Mouse (Mus musculus) liver, embryonic 13.5 days (tissue): ENCODE results near the gene Efnb1. TPM values are rescaled to one million over a fixed set of nuclear protein-coding genes. Genes with fewer than 3 reads are reported as not detected.
"Not testable (repeated sequence)": the region's sequence is repeated elsewhere in the genome, so short reads cannot be mapped to it uniquely, and the experiment has no call there.

ENCODE experiments used
- ATAC-seq: fragments of 200-750 bp; cut with Nextera tagmentation; 2 replicates; pipeline ENCODE4 v1.8.0; 2017; ENCODE audit warnings: low read depth, mild to moderate bottlenecking, moderate number of reproducible peaks, moderate library complexity
- DNase-seq: peaks from one replicate; pipeline ENCODE4 v3.0.0; 2022
- H3K27ac ChIP-seq: fragments of 300-500 bp; sonication (generic); 2 replicates; pipeline ENCODE4 v1.5.1; 2015; ENCODE audit warnings: moderate library complexity, mild to moderate bottlenecking, inconsistent platforms
- H3K27me3 ChIP-seq: fragments of 300-500 bp; sonication (generic); 2 replicates; pipeline ENCODE4 v1.6.1; 2015; ENCODE audit warnings: mild to moderate bottlenecking, inconsistent platforms
- H3K36me3 ChIP-seq: fragments of 300-500 bp; sonication (generic); 2 replicates; pipeline ENCODE4 v1.6.1; 2015; ENCODE audit warnings: mild to moderate bottlenecking, inconsistent platforms
- H3K4me1 ChIP-seq: fragments of 300-500 bp; sonication (generic); replicated peaks from 2 replicates; pipeline ENCODE4 v1.6.1; 2015; ENCODE audit warnings: inconsistent platforms
- H3K4me2 ChIP-seq: fragments of 300-500 bp; sonication (generic); 2 replicates; pipeline ENCODE4 v1.6.1; 2015; ENCODE audit warnings: inconsistent platforms, mild to moderate bottlenecking, moderate library complexity
- H3K4me3 ChIP-seq: fragments of 300-500 bp; sonication (generic); replicated peaks from 2 replicates; pipeline ENCODE4 v1.5.1; 2015; ENCODE audit warnings: mild to moderate bottlenecking, inconsistent platforms
- H3K9ac ChIP-seq: fragments of 300-500 bp; sonication (generic); 2 replicates; pipeline ENCODE4 v1.6.1; 2015; ENCODE audit warnings: mild to moderate bottlenecking, inconsistent platforms
- H3K9me3 ChIP-seq: fragments of 300-500 bp; sonication (generic); replicated peaks from 2 replicates; pipeline ENCODE4 v1.6.1; 2016; ENCODE audit warnings: inconsistent platforms
- WGBS: fragments of 180-500 bp; shearing (Covaris S2); methylation state at CpG from one replicate; pipeline ENCODE4 v1.1.7; 2015; ENCODE audit not compliant: insufficient replicate concordance; 5-methylcytosine and 5-hydroxymethylcytosine counted together
- polyA plus RNA-seq: library from polyadenylated mRNA; unstranded; fragments of >200 nt; fragmentation: Nextera tagmentation; extraction: Ambion mirVana; gene quantifications from 2 replicates; pipeline ENCODE4 v1.2.1, GENCODE M21; 2015

The Efnb1 gene
- polyA plus RNA-seq, result 4.9 and 5.5 TPM in 2 replicates

DNA sequence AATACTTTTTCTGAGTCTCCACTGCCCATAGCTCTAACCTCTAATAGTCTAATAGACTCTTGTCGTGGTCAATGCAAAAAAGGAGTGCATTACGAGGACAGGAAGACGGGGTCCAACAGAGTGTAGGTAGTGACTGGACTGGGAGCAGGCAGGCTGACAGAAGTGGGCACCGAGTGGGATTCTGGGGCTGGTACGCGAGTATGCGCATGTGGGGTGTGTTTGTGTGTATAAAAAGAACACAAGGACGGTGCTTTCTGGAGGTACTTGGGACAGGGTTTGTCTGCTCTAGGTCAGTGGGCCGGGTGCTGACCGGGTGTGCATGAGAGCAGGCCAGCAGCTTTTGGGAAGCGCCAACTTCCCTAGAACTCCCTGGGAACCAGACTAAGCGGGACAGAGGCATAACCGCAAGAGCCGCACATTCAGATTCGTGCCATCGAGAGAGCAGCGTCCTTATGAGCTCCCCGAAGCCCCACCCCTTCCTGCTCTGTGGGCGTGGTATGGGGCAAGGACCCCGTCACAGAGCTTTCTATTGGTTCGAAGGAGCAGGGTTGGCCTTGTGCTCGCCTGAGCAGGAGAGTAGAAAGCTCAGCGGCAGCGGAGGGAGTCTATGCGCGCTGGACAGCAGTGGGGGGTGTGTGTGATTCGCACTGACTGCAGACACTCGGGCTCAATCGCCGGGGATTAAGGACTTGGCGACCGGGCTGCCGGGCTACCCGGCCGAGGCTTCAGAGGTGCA, at the start of gene Efnb1:
Efnb1 (plus strand) TSS at position 608 of the 736 bp plus-strand sequence.
- Histone ChIP-seq H3K27ac (no peak within 1 kb of the TSS), H3K27me3 (peaks cover 48% of the 10 kb centered on the region), H3K4me3 (peak within 1 kb of the TSS; percentile 57), H3K9me3 (no peaks in the 10 kb centered on the region), H3K4me2 (peak within 1 kb of the TSS; percentile 66), H3K9ac (peak within 1 kb of the TSS; percentile 60), H3K4me1 (no peaks in the 10 kb centered on the region; the same call in 1 of the 2 replicates), H3K36me3 (no peaks in the 10 kb centered on the region)
- DNase-seq, result peak; percentile 76
- WGBS, result 21% methylated on average over 35 of the region's 35 CpGs
- ATAC-seq, result peak; percentile 82

DNA sequence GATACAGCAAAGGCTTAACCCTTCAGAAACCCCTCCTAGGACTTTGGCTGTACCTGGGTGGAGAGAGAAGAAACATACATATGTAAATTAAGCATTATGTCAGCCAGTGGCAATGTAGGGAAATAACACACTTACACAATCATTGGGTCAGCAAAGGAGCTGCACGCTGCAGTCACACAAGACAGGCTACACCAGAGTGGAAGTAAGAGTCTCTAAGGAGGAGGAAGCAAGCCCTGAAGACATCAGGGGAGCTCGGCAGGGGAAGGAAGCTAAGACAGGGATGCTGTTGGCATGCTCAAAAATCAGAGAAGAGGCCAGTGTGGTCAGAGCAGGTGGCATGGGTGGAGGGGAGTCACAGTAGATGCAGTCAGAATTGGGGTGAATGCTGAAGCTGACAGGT, 43.2 kb upstream of the Efnb1 start:
- ATAC-seq, result no peak
- H3K27ac ChIP-seq, result no peak overlapping the region
- no peak for DNase-seq
- no peak overlapping the region for H3K4me2 ChIP-seq
- no peaks in the 10 kb centered on the region for H3K36me3 ChIP-seq
- peaks cover 15% of the 10 kb centered on the region; the same call in 1 of the 2 replicates for H3K27me3 ChIP-seq
- no peak overlapping the region for H3K4me3 ChIP-seq
- H3K4me1 ChIP-seq, result no peaks in the 10 kb centered on the region
- H3K9me3 ChIP-seq, result no peaks in the 10 kb centered on the region
- no peak overlapping the region for H3K9ac ChIP-seq
- 44% methylated on average over 2 of the region's 2 CpGs for WGBS

DNA sequence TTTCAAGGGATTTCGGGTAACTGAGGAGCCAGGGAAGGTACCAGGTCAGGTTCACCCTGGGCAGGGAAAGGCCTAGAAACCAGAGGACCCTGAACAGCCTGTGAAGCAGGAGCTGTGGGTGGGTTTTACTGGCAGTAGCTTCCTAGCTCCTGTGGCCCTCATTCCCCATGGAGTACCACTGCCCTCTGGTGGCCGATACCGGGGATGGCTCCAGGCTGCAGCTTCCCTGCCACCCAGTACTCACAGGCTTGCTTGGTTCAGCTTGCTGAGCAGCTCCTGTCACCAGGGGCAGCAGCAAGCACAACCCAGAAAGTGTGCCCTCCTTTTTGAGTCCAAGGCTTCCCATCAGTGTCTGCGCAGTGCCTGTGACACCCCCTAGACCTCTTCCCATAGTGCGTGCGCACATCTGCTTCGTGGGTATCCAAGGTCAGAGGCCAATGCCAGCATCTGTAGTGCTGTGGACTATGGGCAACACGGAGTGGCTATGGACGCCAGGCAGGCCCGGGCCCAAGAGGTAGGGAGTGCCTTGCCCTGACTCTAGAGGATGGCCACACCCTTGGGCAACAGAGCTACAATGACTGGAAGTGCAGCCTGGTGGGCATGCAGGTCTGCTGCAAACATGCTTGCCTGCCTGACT, 24.7 kb upstream of the Efnb1 start:
- H3K9me3 ChIP-seq, result not testable (repeated sequence)

DNA sequence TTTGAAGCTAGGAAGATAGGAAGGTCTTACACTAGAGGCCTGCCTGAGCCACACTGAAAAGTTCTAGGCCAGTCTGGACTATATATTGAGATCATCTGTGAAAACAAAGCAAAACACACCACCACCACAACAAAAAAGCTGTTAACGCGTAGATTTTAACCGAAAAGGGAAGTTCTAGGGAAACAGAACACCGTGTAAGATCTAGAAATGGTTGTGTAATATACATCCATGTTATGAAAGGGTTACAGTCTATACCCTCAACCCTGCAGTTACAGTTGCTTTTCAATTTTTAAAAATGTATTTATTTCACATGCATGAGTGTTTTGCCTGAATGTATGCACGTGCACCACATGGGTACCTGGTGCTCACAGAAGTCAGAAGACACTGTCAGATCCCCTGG, 16.4 kb upstream of the Efnb1 start:
- Histone ChIP-seq H3K36me3 (no peaks in the 10 kb centered on the region), H3K4me2 (no peak overlapping the region), H3K4me1 (no peaks in the 10 kb centered on the region), H3K4me3 (no peak overlapping the region), H3K27ac (no peak overlapping the region), H3K27me3 (no peaks in the 10 kb centered on the region), H3K9ac (no peak overlapping the region), H3K9me3 (no peaks in the 10 kb centered on the region)
- ATAC-seq (no peak), DNase-seq (no peak)
- 68% methylated on average over 5 of the region's 5 CpGs for WGBS

More for the DNA sequence above, 24.7 kb upstream of the Efnb1 start:
- H3K27ac ChIP-seq, H3K27me3 ChIP-seq, H3K4me3 ChIP-seq, H3K9ac ChIP-seq, H3K4me2 ChIP-seq, H3K4me1 ChIP-seq, H3K36me3 ChIP-seq, DNase-seq: not testable (repeated sequence)
- peak; percentile 36; the same call in 1 of the 2 replicates for ATAC-seq
- WGBS, result 59% methylated on average over 5 of the region's 10 CpGs

DNA sequence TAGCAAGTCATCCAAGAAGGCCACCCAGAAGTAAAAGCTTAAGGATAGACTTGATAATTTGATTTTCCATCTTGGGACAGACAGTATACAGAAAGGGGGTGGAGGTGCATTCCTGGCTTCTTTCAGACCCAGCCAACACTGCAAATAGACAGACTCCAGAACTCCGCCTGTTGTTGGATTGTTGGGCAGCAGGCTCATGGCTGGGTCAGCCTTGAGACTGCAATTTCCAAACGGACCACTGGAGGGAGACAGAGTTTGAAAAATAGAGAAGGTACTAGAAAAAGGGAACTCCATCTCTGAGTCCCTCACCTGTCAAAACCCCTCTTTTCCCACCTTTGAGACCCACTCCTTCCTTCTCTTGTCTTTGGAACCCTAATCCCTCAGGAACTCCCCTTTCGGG, 5.9 kb upstream of the Efnb1 start:
- H3K9me3 ChIP-seq, result no peaks in the 10 kb centered on the region
- H3K27me3 ChIP-seq, result peaks cover 8% of the 10 kb centered on the region; the same call in 1 of the 2 replicates
- WGBS, result 32% methylated on average over 3 of the region's 3 CpGs
- no peak overlapping the region for H3K4me2 ChIP-seq
- no peak overlapping the region for H3K9ac ChIP-seq
- no peaks in the 10 kb centered on the region for H3K4me1 ChIP-seq
- ATAC-seq (no peak), DNase-seq (no peak)
- H3K4me3 ChIP-seq, result no peak overlapping the region
- H3K27ac ChIP-seq, result no peak overlapping the region
- H3K36me3 ChIP-seq, result no peaks in the 10 kb centered on the region

DNA sequence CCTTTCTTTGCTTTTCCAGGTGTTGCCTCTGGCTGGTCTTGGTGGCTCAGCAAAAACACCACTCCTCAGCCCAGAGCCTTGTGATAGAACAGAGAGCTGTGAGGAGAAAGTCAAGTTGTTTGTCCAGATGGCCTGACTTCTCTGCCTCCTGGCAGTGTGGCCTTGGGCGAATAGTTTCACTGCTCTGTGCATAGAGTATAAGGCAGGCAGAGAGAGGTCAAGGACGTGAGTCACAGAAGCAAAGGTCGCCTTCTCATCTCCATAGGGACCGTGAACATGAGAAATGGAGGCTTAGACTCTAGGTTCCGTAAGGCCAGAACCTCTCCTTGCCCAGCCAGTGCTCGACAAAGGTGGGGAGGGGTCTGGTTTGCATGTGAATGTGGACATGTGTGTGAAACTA, 3.4 kb upstream of the Efnb1 start:
- Histone ChIP-seq H3K9me3 (no peaks in the 10 kb centered on the region), H3K27me3 (peaks cover 26% of the 10 kb centered on the region), H3K36me3 (no peaks in the 10 kb centered on the region), H3K27ac (no peak overlapping the region), H3K4me2 (no peak overlapping the region), H3K4me1 (no peaks in the 10 kb centered on the region), H3K9ac (no peak overlapping the region), H3K4me3 (no peak overlapping the region)
- no peak for ATAC-seq
- no peak for DNase-seq
- WGBS, result 52% methylated on average over 6 of the region's 6 CpGs

DNA sequence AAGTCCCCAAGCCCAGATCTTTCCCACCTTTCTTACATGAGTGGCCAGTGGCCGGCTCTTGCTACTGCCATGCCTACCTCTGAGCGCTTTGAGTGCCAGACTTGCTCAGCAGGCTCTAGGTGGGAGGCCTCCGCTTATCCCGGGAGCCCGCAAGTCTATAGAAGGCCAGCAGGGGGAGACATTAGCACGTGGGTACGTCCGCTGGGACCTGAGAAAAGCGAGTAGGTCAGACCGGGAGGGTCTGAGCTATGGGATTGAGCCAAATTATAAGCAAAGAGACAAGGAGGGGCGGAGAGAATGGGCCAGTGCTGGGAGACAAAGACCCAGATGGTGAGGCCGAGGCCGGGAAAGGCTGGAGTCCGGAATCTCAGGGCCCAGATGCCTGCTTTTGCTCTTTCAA, 1.0 kb upstream of the Efnb1 start:
- Histone ChIP-seq H3K4me3 (peak overlapping the region; percentile 57; the same call in 1 of the 2 replicates), H3K9ac (no peak overlapping the region), H3K4me2 (peak overlapping the region; percentile 66), H3K27me3 (peaks cover 47% of the 10 kb centered on the region), H3K9me3 (no peaks in the 10 kb centered on the region), H3K36me3 (no peaks in the 10 kb centered on the region), H3K27ac (no peak overlapping the region), H3K4me1 (no peaks in the 10 kb centered on the region; the same call in 1 of the 2 replicates)
- WGBS, result 13% methylated on average over 14 of the region's 14 CpGs
- ATAC-seq, result peak; percentile 45
- peak; percentile 60 for DNase-seq

DNA sequence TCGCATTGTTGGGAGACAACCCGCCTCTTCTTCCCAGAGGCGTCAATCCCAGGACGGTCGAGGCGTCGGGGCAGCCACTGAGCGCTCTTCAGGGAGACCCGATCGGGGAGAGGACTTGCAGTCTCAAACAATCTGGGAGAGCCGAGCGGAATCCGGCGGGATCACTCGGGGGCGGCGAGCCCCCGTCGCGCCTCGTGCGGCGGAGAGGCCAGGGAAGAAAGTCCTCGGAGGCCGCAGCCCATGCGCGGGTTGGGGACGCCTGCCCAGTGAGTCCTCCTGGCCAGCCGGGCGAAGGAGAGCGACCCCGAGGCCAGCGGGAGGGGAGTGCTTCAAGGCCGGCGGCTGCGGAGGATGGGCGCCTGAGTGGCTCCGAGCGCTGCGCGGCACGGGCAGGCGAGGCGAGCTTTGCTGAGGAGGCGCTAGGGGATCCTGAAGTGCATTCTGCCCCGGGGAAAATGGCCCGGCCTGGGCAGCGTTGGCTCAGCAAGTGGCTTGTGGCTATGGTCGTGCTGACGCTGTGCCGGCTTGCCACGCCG, 569 bp downstream of the Efnb1 start:
- Histone ChIP-seq H3K9ac (peak overlapping the region; percentile 60), H3K4me1 (no peaks in the 10 kb centered on the region; the same call in 1 of the 2 replicates), H3K27ac (no peak overlapping the region), H3K27me3 (peaks cover 51% of the 10 kb centered on the region), H3K36me3 (no peaks in the 10 kb centered on the region), H3K4me3 (peak overlapping the region; percentile 57), H3K4me2 (peak overlapping the region; percentile 66), H3K9me3 (no peaks in the 10 kb centered on the region)
- DNase-seq (no peak), ATAC-seq (no peak)
- WGBS, result 36% methylated on average over 51 of the region's 53 CpGs

DNA sequence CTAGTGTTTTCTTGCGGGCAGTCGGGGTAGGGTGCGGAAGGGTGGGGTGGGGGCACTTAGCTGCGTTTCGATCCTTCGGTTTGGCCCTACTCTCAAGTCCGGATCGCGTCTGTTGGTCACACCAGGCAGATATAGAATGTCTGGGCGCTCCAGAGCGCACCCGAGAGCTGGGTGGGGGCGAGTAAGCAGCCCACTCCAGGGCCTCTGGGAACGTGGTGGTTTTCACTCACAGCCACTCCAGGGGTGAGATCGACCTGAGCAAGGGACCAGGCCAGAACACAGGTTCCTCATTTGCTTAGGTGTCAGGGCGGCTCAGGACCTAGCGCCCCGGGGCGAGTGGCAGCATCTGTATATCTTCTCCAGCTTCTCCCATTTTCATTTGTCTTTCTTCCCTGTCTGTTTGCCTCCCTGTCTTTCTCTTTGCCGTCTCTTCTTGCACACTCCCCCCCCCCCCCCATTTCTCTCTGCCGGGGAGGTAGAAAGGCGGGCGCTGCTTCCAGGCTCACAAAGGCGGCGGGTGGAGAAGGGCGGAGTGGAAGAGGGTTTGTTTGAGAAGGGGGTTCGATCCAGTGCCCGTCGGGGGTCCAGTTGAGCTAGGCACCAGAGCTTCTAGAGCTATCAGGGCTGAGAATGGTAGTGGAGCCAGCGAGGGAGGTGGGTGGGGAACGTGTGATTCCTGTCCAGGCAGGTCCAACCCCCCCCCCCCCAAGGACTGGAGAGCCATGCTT, 1.4 kb downstream of the Efnb1 start:
- Histone ChIP-seq H3K4me3 (peak overlapping the region; percentile 57), H3K4me1 (no peaks in the 10 kb centered on the region; the same call in 1 of the 2 replicates), H3K27ac (no peak overlapping the region), H3K27me3 (peaks cover 46% of the 10 kb centered on the region), H3K36me3 (no peaks in the 10 kb centered on the region), H3K9me3 (no peaks in the 10 kb centered on the region), H3K9ac (peak overlapping the region; percentile 60), H3K4me2 (peak overlapping the region; percentile 66)
- 17% methylated on average over 26 of the region's 31 CpGs for WGBS
- ATAC-seq (no peak), DNase-seq (no peak)

DNA sequence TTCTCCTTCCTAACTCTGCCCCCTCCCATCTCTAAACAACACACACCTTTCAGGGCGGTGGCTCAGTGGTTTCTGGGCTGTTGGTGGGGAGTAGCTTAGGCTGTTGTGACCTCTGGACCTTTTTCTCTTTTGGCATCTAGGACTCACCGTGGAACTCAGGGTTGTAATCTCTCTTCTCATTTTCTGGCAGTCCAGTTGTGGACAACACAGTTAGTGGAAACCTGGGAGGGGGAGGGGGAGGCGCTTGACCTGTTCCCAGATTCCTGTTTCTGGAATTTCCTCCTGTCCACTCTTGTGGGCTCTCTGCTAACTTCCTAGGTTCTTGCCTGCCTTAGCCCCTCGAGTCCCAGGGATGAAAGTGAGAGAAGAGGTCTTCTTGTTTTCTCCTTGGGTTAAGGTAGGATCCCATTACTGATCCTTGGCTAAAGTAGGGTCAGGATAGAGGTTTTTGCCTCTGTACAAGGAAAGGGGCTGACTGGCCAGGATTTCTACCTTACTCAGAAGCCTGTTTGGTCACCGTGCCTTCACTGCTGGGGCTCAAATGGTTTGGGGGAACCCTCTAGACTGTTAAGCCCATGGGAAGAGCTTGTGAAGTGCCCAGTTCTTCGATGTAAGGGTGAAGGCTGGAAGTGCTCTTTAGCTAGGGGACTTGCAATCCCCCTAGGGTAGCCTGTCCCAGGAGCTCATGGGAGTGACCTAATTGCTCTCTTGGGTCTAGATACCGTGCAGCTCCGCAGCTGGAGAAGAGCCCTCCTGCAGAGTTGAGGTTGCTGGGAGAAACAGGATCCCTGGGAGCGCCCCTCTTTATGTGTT, 2.2 kb downstream of the Efnb1 start:
- peak overlapping the region; percentile 57 for H3K4me3 ChIP-seq
- peak overlapping the region; percentile 66 for H3K4me2 ChIP-seq
- H3K27ac ChIP-seq, result no peak overlapping the region
- H3K27me3 ChIP-seq, result peaks cover 46% of the 10 kb centered on the region
- H3K36me3 ChIP-seq, result no peaks in the 10 kb centered on the region
- H3K4me1 ChIP-seq, result no peaks in the 10 kb centered on the region; the same call in 1 of the 2 replicates
- DNase-seq, result no peak
- WGBS, result 29% methylated on average over 9 of the region's 9 CpGs
- peak overlapping the region; percentile 60; the same call in 1 of the 2 replicates for H3K9ac ChIP-seq
- no peaks in the 10 kb centered on the region for H3K9me3 ChIP-seq
- ATAC-seq, result no peak
